8 mouse cellular contexts compared by ENCODE assay signal in genomic region chr13:96697805-96698586, GRCm38 (mm10). TPM values are rescaled to one million over a fixed set of nuclear protein-coding genes. Genes with fewer than 3 reads are reported as not detected.
A peak's percentile ranks its signal among the peaks of the same experiment; 100 is the strongest.
DNase-seq lines count a peak whose midpoint lies in the region; ATAC-seq and TF ChIP-seq lines count a peak whose summit lies in the region.

No protein-coding gene starts in this region.

- peak overlapping the region; percentile 80 for H3K27ac ChIP-seq in bone marrow, adult 2 months (ENCODE audit: control insufficient read depth, insufficient read depth, low read depth, low read length, poor library complexity)
- H3K27ac ChIP-seq in heart, postnatal 0 days (ENCODE audit: low read depth) = no peak overlapping the region
- H3K27ac ChIP-seq in hindbrain, embryonic 10.5 days = no peak overlapping the region
- H3K27ac ChIP-seq in forebrain, embryonic 15.5 days (replicated peaks) = no peak overlapping the region
- no peak overlapping the region for H3K27ac ChIP-seq in midbrain, embryonic 13.5 days

- peak; percentile 80 for DNase-seq in heart, postnatal 0 days (ENCODE audit: low spot score)
- peak; percentile 75 for DNase-seq in lung, postnatal 36 days
- no peak for DNase-seq in hindbrain, embryonic 10.5 days (ENCODE audit: low spot score)
- no peak for DNase-seq in right cerebral cortex, postnatal 10 days (ENCODE audit: low spot score in 2 of 2)

- H3K27me3 ChIP-seq in C2C12 (ENCODE audit: control insufficient read depth, insufficient read depth, insufficient read length) = no peaks in the 10 kb centered on the region
- no peaks in the 10 kb centered on the region for H3K27me3 ChIP-seq in heart, postnatal 0 days (ENCODE audit: control insufficient read depth, insufficient read depth, low read length)
- no peaks in the 10 kb centered on the region for H3K27me3 ChIP-seq in hindbrain, embryonic 10.5 days (ENCODE audit: insufficient read depth, poor library complexity, severe bottlenecking)
- no peaks in the 10 kb centered on the region for H3K27me3 ChIP-seq in forebrain, embryonic 15.5 days
- no peaks in the 10 kb centered on the region for H3K27me3 ChIP-seq in midbrain, embryonic 13.5 days

- no peaks in the 10 kb centered on the region for H3K9me3 ChIP-seq in heart, postnatal 0 days (replicated peaks; ENCODE audit: control insufficient read depth, low read length)
- H3K9me3 ChIP-seq in hindbrain, embryonic 10.5 days = no peaks in the 10 kb centered on the region
- H3K9me3 ChIP-seq in forebrain, embryonic 15.5 days = no peaks in the 10 kb centered on the region
- H3K9me3 ChIP-seq in midbrain, embryonic 13.5 days = no peaks in the 10 kb centered on the region

- TF ChIP-seq EP300 in heart, postnatal 0 days (IDR thresholded peaks at IDR 0.05; ENCODE audit: low read depth) = peak; percentile 60; the same call in 1 of the 2 replicates

- no peaks in the 10 kb centered on the region for H3K36me3 ChIP-seq in C2C12 (ENCODE audit: control insufficient read depth, insufficient read depth)
- no peaks in the 10 kb centered on the region for H3K36me3 ChIP-seq in heart, postnatal 0 days (replicated peaks; ENCODE audit: control insufficient read depth, insufficient read depth, low read length)
- no peaks in the 10 kb centered on the region for H3K36me3 ChIP-seq in hindbrain, embryonic 10.5 days
- no peaks in the 10 kb centered on the region for H3K36me3 ChIP-seq in forebrain, embryonic 15.5 days
- H3K36me3 ChIP-seq in midbrain, embryonic 13.5 days = no peaks in the 10 kb centered on the region

- no peak for TF ChIP-seq CTCF in C2C12 (IDR thresholded peaks at IDR 0.05; ENCODE audit: control insufficient read depth, insufficient read depth, insufficient read length)
- no peak for TF ChIP-seq CTCF in bone marrow, adult 2 months (IDR thresholded peaks at IDR 0.05; ENCODE audit: control insufficient read depth, insufficient read depth, low read length)
- no peak for TF ChIP-seq CTCF in heart, postnatal 0 days (IDR thresholded peaks at IDR 0.05; ENCODE audit: low read depth)

- no peak for TF ChIP-seq POLR2A in bone marrow, adult 2 months (IDR thresholded peaks at IDR 0.05; ENCODE audit: borderline replicate concordance, control insufficient read depth, low read depth, low read length)

- H3K4me3 ChIP-seq in C2C12 (ENCODE audit: insufficient read depth, poor library complexity, severe bottlenecking) = no peak overlapping the region
- peak overlapping the region; percentile 56 for H3K4me3 ChIP-seq in bone marrow, adult 2 months (replicated peaks; ENCODE audit: control insufficient read depth, low read depth, low read length)
- no peak overlapping the region for H3K4me3 ChIP-seq in heart, postnatal 0 days (ENCODE audit: low read depth, low read length)
- no peak overlapping the region for H3K4me3 ChIP-seq in hindbrain, embryonic 10.5 days
- H3K4me3 ChIP-seq in forebrain, embryonic 15.5 days = no peak overlapping the region
- no peak overlapping the region for H3K4me3 ChIP-seq in midbrain, embryonic 13.5 days (replicated peaks)

- no peak overlapping the region for H3ac ChIP-seq in C2C12 (ENCODE audit: control insufficient read depth, insufficient read length, low read depth)

- no peak overlapping the region for H3K9ac ChIP-seq in heart, postnatal 0 days (replicated peaks; ENCODE audit: low read depth, low read length)
- no peak overlapping the region for H3K9ac ChIP-seq in forebrain, embryonic 15.5 days (replicated peaks)
- H3K9ac ChIP-seq in midbrain, embryonic 13.5 days (replicated peaks) = no peak overlapping the region

- peak; percentile 71 for ATAC-seq in heart, postnatal 0 days (ENCODE audit: insufficient read depth, low read depth)
- no peak for ATAC-seq in forebrain, embryonic 15.5 days (replicated peaks)
- no peak for ATAC-seq in midbrain, embryonic 13.5 days

- 13% methylated on average over 8 of the region's 8 CpGs for WGBS in bone marrow, adult 2 months
- 36% methylated on average over 8 of the region's 8 CpGs for WGBS in heart, postnatal 0 days
- WGBS in hindbrain, embryonic 10.5 days = 79% methylated on average over 8 of the region's 8 CpGs
- 83% methylated on average over 8 of the region's 8 CpGs for WGBS in forebrain, embryonic 15.5 days
- 82% methylated on average over 8 of the region's 8 CpGs for WGBS in midbrain, embryonic 13.5 days

- H3K4me1 ChIP-seq in bone marrow, adult 2 months (ENCODE audit: control insufficient read depth, insufficient read depth, low read length) = peaks cover 2% of the 10 kb centered on the region; the same call in 1 of the 2 replicates
- H3K4me1 ChIP-seq in heart, postnatal 0 days (ENCODE audit: control insufficient read depth, insufficient read depth) = no peaks in the 10 kb centered on the region
- no peaks in the 10 kb centered on the region for H3K4me1 ChIP-seq in hindbrain, embryonic 10.5 days (replicated peaks)
- no peaks in the 10 kb centered on the region for H3K4me1 ChIP-seq in forebrain, embryonic 15.5 days
- H3K4me1 ChIP-seq in midbrain, embryonic 13.5 days (replicated peaks) = no peaks in the 10 kb centered on the region

- H3K79me2 ChIP-seq in C2C12 (ENCODE audit: control insufficient read depth, insufficient read depth) = no peaks in the 10 kb centered on the region

- no peaks in the 10 kb centered on the region for H3K79me3 ChIP-seq in C2C12 (ENCODE audit: low read depth)

- H3K4me2 ChIP-seq in heart, postnatal 0 days (ENCODE audit: low read depth, low read length) = no peak overlapping the region
- H3K4me2 ChIP-seq in forebrain, embryonic 15.5 days (replicated peaks) = no peak overlapping the region
- H3K4me2 ChIP-seq in midbrain, embryonic 13.5 days (replicated peaks) = no peak overlapping the region

TF ChIP-seq in C2C12, 6 proteins besides CTCF, POLR2A, EP300 and RAD21:
- TF ChIP-seq USF1 (IDR thresholded peaks at IDR 0.05; ENCODE audit: low read depth) (peak; percentile 84), MAX (IDR thresholded peaks at IDR 0.05) (peak; percentile 75), MYOD1 (IDR thresholded peaks at IDR 0.05; ENCODE audit: control insufficient read depth, insufficient read length, low read depth) (no peak), CEBPB (IDR thresholded peaks at IDR 0.05; ENCODE audit: low read depth) (no peak), MYOG (IDR thresholded peaks at IDR 0.05; ENCODE audit: control insufficient read depth, extremely low read depth, insufficient read length) (no peak)

RNA-seq across cellular contexts. Expression of gene Hmgcr, which starts 27.3 kb away (rescaled TPM):
- polyA plus RNA-seq in C2C12 (2012; fragmentation: generic; extraction: Trizol) = 58.7 TPM
- 12.8 and 16.2 TPM in 2 replicates for polyA plus RNA-seq in bone marrow, adult 2 months (2011; ENCODE audit: insufficient read depth, insufficient read length, low replicate concordance, missing spikeins)
- total RNA-seq in heart, postnatal 0 days (2014; rRNA removed; ENCODE audit: low replicate concordance) = 19.8 and 48.7 TPM in 2 replicates
- 10.6 and 13.8 TPM in 2 replicates for polyA plus RNA-seq in heart, postnatal 0 days (2015; fragmentation: Nextera tagmentation; extraction: Ambion mirVana)
- 146 and 156 TPM in 2 replicates for polyA plus RNA-seq in hindbrain, embryonic 10.5 days (2016; fragmentation: Nextera tagmentation; extraction: Ambion mirVana)
- polyA plus RNA-seq in forebrain, embryonic 15.5 days (2015; fragmentation: Nextera tagmentation; extraction: Ambion mirVana) = 170 and 183 TPM in 2 replicates
- polyA plus RNA-seq in midbrain, embryonic 13.5 days (2015; fragmentation: Nextera tagmentation; extraction: Ambion mirVana) = 178 and 203 TPM in 2 replicates

RNA-seq across cellular contexts. Expression of gene Ankrd31, which starts 50.1 kb away (rescaled TPM):
- polyA plus RNA-seq in C2C12 (2012; fragmentation: generic; extraction: Trizol) = not detected
- not detected in 2 replicates for polyA plus RNA-seq in bone marrow, adult 2 months (2011; ENCODE audit: insufficient read depth, insufficient read length, low replicate concordance, missing spikeins)
- not detected in 2 replicates for total RNA-seq in heart, postnatal 0 days (2014; rRNA removed; ENCODE audit: low replicate concordance)
- polyA plus RNA-seq in heart, postnatal 0 days (2015; fragmentation: Nextera tagmentation; extraction: Ambion mirVana) = not detected in 2 replicates
- polyA plus RNA-seq in hindbrain, embryonic 10.5 days (2016; fragmentation: Nextera tagmentation; extraction: Ambion mirVana) = not detected in 2 replicates
- not detected in 2 replicates for polyA plus RNA-seq in forebrain, embryonic 15.5 days (2015; fragmentation: Nextera tagmentation; extraction: Ambion mirVana)
- polyA plus RNA-seq in midbrain, embryonic 13.5 days (2015; fragmentation: Nextera tagmentation; extraction: Ambion mirVana) = 0.04 TPM in 1 of 2 replicates, not detected in the other

Comparison
In these comparisons a context has a peak if more than half of its experiments do, and no peak if none do; other contexts are left out.
1. DNase-seq: peak in heart, postnatal 0 days (single experiment) and lung, postnatal 36 days (single experiment); none in hindbrain, embryonic 10.5 days (single experiment) and right cerebral cortex, postnatal 10 days (0 of 2).